Mouse (Mus musculus) MN1 (cell line): ENCODE measurements around the gene Gngt2.

Source experiments
- DNase-seq: peaks from one replicate; pipeline ENCODE4 v3.0.0-alpha.2; 2016; ENCODE audit warnings: low spot score

Gngt2 gene

GRCm38 (mm10) chr11:95826317-95827167, 10.5 kb upstream of the Gngt2 start:
- no peak for DNase-seq

GRCm38 (mm10) chr11:95827168-95827447, 9.9 kb upstream of the Gngt2 start:
- DNase-seq = no peak

- peak; percentile 65 for DNase-seq
Measured at GRCm38 (mm10) chr11:95827464-95828085, 9.4 kb upstream of the Gngt2 start.

GRCm38 (mm10) chr11:95828181-95828964, 8.6 kb upstream of the Gngt2 start:
- DNase-seq = no peak

- no peak for DNase-seq
Measured at GRCm38 (mm10) chr11:95829526-95830050, 7.4 kb upstream of the Gngt2 start.

- no peak for DNase-seq
Measured at GRCm38 (mm10) chr11:95830411-95831275, 6.4 kb upstream of the Gngt2 start.

- DNase-seq = no peak
Measured at GRCm38 (mm10) chr11:95831276-95831619, 5.8 kb upstream of the Gngt2 start.

GRCm38 (mm10) chr11:95831641-95832040, 5.4 kb upstream of the Gngt2 start:
- no peak for DNase-seq

GRCm38 (mm10) chr11:95832129-95833005, 4.6 kb upstream of the Gngt2 start:
- DNase-seq = no peak

- no peak for DNase-seq
Measured at GRCm38 (mm10) chr11:95833006-95833570, 3.9 kb upstream of the Gngt2 start.

- no peak for DNase-seq
Measured at GRCm38 (mm10) chr11:95833631-95834142, 3.3 kb upstream of the Gngt2 start.

GRCm38 (mm10) chr11:95834143-95834667, 2.8 kb upstream of the Gngt2 start:
- no peak for DNase-seq

- DNase-seq = no peak
Measured at GRCm38 (mm10) chr11:95834742-95835710, 2.0 kb upstream of the Gngt2 start.

- DNase-seq = no peak
Measured at GRCm38 (mm10) chr11:95835832-95836231, 1.2 kb upstream of the Gngt2 start.

- no peak for DNase-seq
Measured at GRCm38 (mm10) chr11:95836433-95836832, 583 bp upstream of the Gngt2 start.

GRCm38 (mm10) chr11:95838598-95838997, 1.6 kb downstream of the Gngt2 start:
- DNase-seq = no peak

GRCm38 (mm10) chr11:95838999-95839868, 2.2 kb downstream of the Gngt2 start:
- no peak for DNase-seq
